Mouse (Mus musculus) spleen, adult 18-20 months (tissue): Measurements from ENCODE around the gene Unc13c.

Experiments used
- DNase-seq, 2 experiments: peaks; one replicate each; pipeline ENCODE4 v3.0.0; 2022; ENCODE audit warnings: mixed read lengths in 2 of 2

Gene Unc13c

GRCm38 (mm10) chr9:73968641-73969121 lies at the start of gene Unc13c:
Gene Unc13c, minus strand, starts transcription at chr9:73968966.
- DNase-seq, result no peak

- DNase-seq, result no peak
Measured at GRCm38 (mm10) chr9:74007976-74008686, 39.4 kb upstream of the Unc13c start.

DNA sequence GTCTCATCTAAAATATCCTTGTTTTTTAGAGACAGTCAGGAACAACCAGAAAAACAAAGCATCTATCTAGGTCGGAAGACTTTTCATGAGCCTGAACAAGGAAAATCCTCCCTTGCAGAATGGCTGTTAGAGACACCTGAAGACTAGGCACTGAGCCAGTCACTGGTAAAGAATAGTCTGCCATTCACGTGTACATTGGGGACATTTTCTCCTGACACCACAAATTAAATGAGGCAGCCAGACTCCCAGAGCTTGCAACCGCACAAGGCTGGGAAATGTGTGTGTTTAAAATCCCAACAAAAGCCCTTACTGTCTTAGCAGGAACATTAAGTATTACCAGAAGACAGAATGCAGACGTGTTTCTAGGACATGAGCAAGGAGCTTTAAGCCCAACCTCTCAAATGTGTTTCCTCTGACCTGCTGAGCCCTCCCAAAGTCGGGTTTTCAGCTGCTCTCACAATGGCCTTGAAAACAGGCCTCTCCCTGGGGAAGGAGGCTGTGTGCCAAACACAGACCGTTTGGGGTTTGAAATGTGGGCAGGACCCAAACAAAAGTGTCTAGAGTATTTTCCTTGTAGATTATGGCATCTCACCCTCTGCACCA lies 33.7 kb upstream of the Unc13c start:
- DNase-seq, result no peak

DNA sequence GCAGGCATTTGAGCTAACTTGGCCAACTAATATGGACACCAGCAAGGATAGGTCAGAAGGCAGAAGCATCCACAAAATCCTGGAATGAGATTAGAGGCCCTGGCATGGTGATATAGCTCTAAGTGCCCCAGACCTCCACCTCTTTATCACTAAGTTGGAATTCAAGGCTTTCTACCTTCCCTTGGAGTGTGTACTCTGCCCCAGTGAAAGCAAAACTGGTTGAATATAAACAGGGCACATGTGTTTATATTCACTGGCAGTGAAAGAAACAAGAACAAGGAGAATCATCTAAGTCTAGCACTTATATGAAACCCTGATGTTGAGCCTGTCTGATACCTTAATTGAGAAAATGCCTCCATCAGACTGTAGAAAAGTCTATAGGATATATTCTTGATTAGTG lies 19.3 kb upstream of the Unc13c start:
- no peak for DNase-seq

DNA sequence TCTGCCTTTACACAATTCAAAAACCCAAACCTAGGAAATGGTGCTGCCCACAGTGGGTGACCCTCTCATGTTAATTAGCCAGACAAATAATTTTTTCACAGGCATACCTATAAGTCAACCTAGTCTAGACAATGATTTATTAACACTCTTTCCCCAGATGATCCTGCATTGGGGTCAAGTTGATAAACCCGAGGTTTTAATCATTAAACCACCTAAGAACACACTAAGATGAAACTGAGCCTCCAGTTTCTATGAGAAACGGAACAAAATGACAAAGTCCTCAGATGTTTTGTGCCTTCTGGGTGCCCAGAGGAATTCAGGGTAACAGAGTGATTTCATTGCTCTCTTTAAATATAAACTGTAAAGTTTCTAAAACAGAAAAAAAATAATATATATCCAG lies 18.5 kb upstream of the Unc13c start:
- DNase-seq, result no peak

GRCm38 (mm10) chr9:73982597-73983344 lies 14.0 kb upstream of the Unc13c start:
- peak in 1 of 2 experiments; percentile 12 for DNase-seq

GRCm38 (mm10) chr9:73972327-73972988 lies 3.7 kb upstream of the Unc13c start:
- DNase-seq, result no peak

DNA sequence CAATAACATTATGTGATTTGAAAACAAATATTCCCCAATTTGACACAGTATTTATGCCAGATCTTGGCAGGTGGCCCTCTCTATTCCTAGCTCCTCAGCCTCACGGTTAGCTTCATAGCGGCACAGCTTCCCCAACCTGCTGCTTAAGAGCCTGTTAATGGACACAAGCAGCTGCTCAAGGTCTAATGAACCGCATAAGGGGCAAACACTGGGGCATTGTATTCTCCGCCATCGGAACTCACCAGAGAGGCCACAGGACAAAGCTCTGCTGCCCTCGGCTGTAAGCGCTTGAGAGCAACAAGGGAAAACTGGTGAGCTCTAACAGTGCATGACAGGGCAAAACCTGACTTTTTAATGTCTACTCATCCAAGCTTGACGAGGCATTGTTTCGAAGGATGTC lies 2.0 kb upstream of the Unc13c start:
- DNase-seq, result no peak

DNA sequence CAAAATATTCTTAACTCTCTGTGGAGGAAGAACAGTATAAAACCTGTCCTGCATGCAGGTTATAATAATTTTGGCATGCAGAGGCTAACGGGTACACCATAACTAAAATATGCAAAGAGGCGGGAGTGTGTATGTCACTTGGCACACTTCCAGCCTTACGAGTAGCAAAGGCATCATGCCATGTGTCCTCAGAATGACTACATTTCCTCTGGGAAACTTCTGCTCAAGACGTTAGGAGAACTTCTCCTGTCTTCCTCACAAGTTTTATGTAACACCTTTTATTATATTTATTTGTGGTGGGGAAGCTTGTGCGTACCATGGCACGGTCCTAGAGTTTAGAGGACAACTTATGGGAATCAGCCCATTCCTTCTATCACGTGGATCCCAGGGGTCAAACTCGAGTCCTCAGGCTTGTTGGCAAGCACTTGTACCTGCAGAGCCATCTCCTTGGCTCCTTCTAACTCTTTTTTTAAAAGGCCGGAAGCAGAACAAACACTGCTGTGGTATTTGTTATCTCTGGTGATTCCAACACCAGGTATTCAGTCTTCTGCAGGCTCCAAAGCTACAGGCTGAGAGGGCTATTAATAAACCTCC lies 3.3 kb downstream of the Unc13c start:
- no peak for DNase-seq

- no peak for DNase-seq
Measured at GRCm38 (mm10) chr9:73962471-73962870, 6.3 kb downstream of the Unc13c start.

DNA sequence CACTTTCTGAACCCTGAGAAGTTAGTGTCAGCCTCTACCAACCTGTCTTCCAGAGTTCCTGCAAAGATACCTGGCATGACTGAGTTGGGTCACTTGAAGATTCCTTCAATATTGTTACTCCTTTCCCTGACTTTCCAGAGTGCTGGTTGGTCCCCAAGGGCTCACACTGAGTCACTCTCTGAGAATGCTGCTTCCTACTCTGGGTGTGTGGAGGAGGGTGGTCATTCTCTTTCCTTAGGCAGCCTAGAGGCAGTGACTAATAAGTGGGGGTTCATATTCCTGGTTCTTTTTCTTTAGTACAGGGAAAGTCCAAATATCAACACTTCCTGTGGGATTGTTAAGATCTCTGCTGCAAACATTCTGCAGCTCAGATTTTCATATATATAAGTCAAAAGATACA lies 16.4 kb downstream of the Unc13c start:
- no peak for DNase-seq

DNA sequence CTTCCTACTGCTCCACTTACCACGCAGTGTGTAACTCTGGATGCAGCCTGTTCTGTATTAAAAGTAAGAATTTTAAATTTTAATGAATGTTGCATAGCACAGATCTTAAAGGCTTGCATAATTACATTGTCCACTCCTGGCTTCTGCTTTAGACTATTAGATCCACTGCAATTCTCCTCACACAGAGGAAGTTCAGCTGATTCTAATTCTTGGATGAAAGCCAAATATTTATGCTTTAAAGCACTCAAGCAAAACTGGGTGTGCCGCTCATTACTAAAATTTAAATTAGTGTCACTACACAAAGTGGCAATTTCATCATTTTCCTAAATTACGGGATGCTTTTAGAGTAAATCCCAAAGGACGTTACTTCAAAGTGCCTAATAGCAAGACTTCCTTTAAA lies 17.2 kb downstream of the Unc13c start:
- DNase-seq, result no peak

GRCm38 (mm10) chr9:73934844-73935243 lies 33.9 kb downstream of the Unc13c start:
- DNase-seq, result no peak

DNA sequence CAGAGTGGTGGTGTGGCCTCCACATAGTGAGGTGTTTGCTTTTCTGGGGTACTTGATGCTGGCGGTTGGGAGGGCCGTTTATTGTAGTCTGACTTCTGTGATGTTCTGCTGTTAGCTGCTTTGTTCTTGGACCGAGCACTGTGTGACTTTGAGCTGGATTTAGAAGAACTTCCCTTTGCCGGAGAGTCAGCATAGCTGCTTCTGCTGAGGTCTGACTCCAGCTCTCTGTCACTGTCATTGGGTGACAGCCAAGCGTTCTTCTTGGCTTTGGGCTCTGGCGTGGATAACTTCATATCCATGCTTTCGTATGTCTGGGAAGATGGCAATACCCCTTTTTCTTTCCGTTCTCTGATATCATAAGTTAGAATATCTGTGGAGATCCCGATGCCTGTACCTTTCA lies 36.8 kb downstream of the Unc13c start:
- no peak for DNase-seq

- DNase-seq, result no peak
Measured at GRCm38 (mm10) chr9:73927276-73927675, 41.5 kb downstream of the Unc13c start.

- DNase-seq, result no peak
Measured at GRCm38 (mm10) chr9:73922449-73923115, 46.2 kb downstream of the Unc13c start.

- DNase-seq, result no peak
Measured at GRCm38 (mm10) chr9:73905959-73906358, 62.8 kb downstream of the Unc13c start.

DNA sequence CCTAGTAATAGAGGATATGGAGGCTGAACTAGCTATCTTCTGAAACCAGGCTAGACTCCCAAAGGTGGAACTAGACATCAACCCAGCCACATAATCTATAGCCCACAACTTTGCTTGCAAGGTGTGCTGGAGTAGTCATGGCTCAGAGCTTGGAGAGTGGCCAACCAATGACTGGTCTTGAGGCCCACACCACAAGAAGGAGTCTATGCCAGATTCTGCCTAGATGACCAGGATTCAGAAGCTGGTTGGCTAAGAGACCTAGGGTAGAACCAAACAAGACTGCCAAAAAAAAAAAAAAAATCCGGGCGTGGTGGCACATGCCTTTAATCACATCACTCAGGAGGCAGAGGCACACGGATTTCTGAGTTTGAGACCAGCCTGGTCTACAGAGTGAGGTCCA lies 70.2 kb downstream of the Unc13c start:
- DNase-seq, result no peak

DNA sequence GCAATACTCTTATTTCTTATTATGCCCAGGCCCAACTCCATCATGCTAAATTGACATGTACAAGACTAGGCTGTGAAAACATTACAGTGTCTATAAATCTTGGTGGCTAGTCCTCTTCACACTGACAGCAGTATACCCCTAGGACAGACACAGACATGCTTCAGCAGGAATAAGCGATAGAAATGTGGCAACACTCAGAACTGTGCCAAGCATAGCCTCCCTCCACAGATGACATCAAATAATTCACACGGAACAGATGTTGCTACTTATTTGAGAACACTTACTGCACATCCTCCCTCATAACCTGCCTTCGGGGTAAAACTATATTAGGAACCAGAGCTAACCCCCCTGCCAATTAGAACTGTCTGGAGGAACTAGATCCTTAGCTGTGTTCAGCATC lies 72.6 kb downstream of the Unc13c start:
- no peak for DNase-seq

DNA sequence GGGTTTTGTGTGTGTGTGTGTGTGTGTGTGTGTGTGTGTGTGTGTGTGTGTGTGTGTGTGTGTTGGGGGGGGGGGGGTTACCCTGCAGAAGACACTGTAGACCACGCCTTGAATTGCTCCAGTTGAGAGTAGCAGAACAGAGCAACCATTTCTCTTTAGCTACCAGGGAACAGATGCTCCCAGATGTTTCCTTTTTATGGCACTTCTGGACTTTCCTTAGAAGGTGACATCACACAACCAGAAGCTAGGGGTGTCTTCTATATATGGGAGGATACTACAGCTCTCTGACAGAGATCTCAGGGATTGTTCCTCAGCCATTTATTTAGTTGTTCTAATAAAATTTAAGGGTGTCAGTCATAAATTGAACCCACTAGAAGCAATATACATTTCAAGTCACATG lies 85.2 kb downstream of the Unc13c start:
- no peak for DNase-seq

DNA sequence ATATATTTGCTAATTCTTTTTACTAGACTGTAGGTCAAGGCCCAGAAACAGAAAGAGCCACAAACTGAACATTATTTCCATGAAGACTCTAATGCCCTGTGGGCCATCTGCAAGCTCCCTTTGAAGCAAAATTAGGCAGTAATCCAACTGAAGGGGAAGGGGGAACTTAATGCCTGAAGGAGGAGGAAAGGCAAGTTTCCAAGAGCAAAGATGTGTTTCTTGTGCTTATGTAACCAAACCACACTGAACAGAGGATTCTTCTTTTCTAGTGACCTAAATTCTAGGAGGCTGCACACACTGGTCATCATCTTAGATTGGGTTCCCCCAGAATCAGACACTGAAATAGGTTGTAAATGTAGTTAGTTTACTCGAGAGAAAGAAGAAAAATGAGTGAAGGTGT lies 85.6 kb downstream of the Unc13c start:
- no peak for DNase-seq

- DNase-seq, result no peak
Measured at GRCm38 (mm10) chr9:73882393-73882919, 86.3 kb downstream of the Unc13c start.
